Mouse (Mus musculus) small intestine, adult 2 months (tissue): ENCODE data around the gene Wdr48.

Experiments used
- CTCF ChIP-seq: fragments of 200-500 bp; IDR thresholded peaks from 2 replicates; pipeline ENCODE4 v1.5.1; 2012; ENCODE audit warnings: low read depth, mild to moderate bottlenecking, control low read depth, inconsistent platforms, low read length, moderate library complexity, mixed read lengths; ENCODE audit not compliant: insufficient replicate concordance, insufficient read length; ENCODE audit errors: extremely low read depth
- POLR2A ChIP-seq: fragments of 200-500 bp; IDR thresholded peaks from 2 replicates; pipeline ENCODE4 v1.6.1; 2012; ENCODE audit warnings: low read depth, mild to moderate bottlenecking, control low read depth, inconsistent platforms, low read length, moderate library complexity

DNA sequence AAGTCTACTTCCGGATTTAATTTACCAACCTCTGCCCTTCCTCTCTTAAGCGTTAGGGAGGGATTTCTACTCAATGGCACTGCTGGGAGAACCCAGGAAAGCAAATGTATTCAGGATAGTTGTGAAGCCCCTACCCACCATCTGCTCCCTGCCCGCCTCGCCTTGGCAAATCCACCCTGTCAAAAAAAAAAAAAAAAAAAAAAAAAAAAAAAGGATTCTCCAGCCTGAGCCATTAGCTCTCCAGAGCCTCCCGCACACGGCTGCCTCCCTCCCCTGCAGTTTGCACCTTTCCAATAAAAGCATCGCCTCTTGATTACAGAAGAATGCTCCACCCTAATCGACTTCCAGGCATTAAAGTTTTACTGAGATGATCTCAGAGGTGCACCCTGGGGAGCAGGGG is 45.5 kb upstream of the Wdr48 start:
- TF ChIP-seq CTCF = no peak
- TF ChIP-seq POLR2A = no peak
